Comparison of ENCODE assay signal across 8 mouse cellular contexts in the genomic region with DNA sequence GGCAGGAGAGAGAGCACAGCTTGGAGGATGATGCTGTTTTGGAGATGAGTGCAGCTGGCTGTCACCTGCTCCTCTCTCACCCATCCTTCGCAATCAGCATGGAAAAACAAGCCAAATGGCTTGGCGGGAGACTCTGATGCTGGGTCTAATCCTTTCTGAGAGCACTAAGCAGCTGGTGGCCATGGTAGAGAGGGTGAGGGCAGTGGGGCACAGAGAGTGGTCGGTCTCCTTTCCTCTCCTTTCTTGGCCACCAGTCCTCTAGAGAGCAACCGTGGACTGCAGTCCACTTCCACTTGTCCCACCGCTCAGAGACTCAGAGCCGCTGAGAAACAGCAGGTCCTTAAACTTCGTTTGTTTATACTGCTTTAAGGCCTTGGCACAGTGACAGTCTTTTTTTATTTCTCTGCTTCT. TPM values are rescaled to one million over a fixed set of nuclear protein-coding genes. Genes with fewer than 3 reads are reported as not detected.
DNase-seq lines count a peak whose midpoint lies in the region; ATAC-seq and TF ChIP-seq lines count a peak whose summit lies in the region.

No protein-coding gene starts in this region.

- no peak for TF ChIP-seq CTCF in gastrocnemius, adult 2 months (IDR thresholded peaks at IDR 0.05)
- no peak for TF ChIP-seq CTCF in forebrain, postnatal 0 days (IDR thresholded peaks at IDR 0.05; ENCODE audit: low read depth)

- DNase-seq in gastrocnemius, adult 2 months, result no peak
- DNase-seq in gastrocnemius, postnatal 36 days, result no peak
- peak; percentile 69 for DNase-seq in brain, adult 2 months (ENCODE audit: low read depth, low spot score)
- DNase-seq in forebrain, postnatal 0 days, result peak; percentile 41
- no peak for DNase-seq in spleen, postnatal 36 days (ENCODE audit: low spot score in 2 of 2)
- no peak for DNase-seq in adrenal gland, postnatal 14 days
- DNase-seq in thymus, postnatal 4 days, result no peak

- H3K27me3 ChIP-seq in forebrain, postnatal 0 days (ENCODE audit: insufficient read depth, low read length), result no peaks in the 10 kb centered on the region
- peaks cover 10% of the 10 kb centered on the region for H3K27me3 ChIP-seq in liver, embryonic 15.5 days

- peaks cover 24% of the 10 kb centered on the region for H3K4me1 ChIP-seq in forebrain, postnatal 0 days (ENCODE audit: insufficient read depth)
- H3K4me1 ChIP-seq in liver, embryonic 15.5 days (replicated peaks), result 0 out of 2 replicates have a peak, but pooled peaks cover 4% of the 10 kb centered on the region

- 5% methylated on average over 7 of the region's 7 CpGs for WGBS in forebrain, postnatal 0 days
- 17% methylated on average over 7 of the region's 7 CpGs for WGBS in liver, embryonic 15.5 days (ENCODE audit: insufficient replicate concordance)

- peak overlapping the region; percentile 45 for H3K4me2 ChIP-seq in forebrain, postnatal 0 days (ENCODE audit: low read depth)
- H3K4me2 ChIP-seq in liver, embryonic 15.5 days, result peak overlapping the region; percentile 44; the same call in 1 of the 2 replicates

- no peaks in the 10 kb centered on the region for H3K36me3 ChIP-seq in forebrain, postnatal 0 days (ENCODE audit: insufficient read depth)
- H3K36me3 ChIP-seq in liver, embryonic 15.5 days (replicated peaks), result no peaks in the 10 kb centered on the region

- peak overlapping the region; percentile 66 for H3K4me3 ChIP-seq in gastrocnemius, adult 2 months
- H3K4me3 ChIP-seq in forebrain, postnatal 0 days (ENCODE audit: low read depth, low read length), result peak overlapping the region; percentile 33; the same call in 1 of the 2 replicates
- H3K4me3 ChIP-seq in liver, embryonic 15.5 days (replicated peaks), result no peak overlapping the region

- H3K27ac ChIP-seq in gastrocnemius, adult 2 months, result no peak overlapping the region; the same call in 1 of the 2 replicates
- peak overlapping the region; percentile 80; the same call in 1 of the 2 replicates for H3K27ac ChIP-seq in forebrain, postnatal 0 days (ENCODE audit: low read depth, low read length)
- no peak overlapping the region for H3K27ac ChIP-seq in liver, embryonic 15.5 days (replicated peaks)

- no peak overlapping the region for H3K9ac ChIP-seq in forebrain, postnatal 0 days
- H3K9ac ChIP-seq in liver, embryonic 15.5 days, result no peak overlapping the region

- ATAC-seq in forebrain, postnatal 0 days, result peak; percentile 36
- no peak for ATAC-seq in liver, embryonic 15.5 days (ENCODE audit: insufficient read depth)

- H3K9me3 ChIP-seq in forebrain, postnatal 0 days (ENCODE audit: low read length), result no peaks in the 10 kb centered on the region
- H3K9me3 ChIP-seq in liver, embryonic 15.5 days (replicated peaks), result no peaks in the 10 kb centered on the region

- intact Hi-C loops in gastrocnemius, adult 2 months (cut with DNase I), result no loop called here
- intact Hi-C loops in gastrocnemius, postnatal 36 days (cut with DNase I), result no loop called here

RNA-seq across cellular contexts. Expression of gene Pde1b, which starts 10.8 kb away (rescaled TPM):
- under 1 TPM; 0.42 to 0.51 TPM for total RNA-seq in gastrocnemius, adult 2 months (2021)
- under 1 TPM; 0.26 to 0.44 TPM for total RNA-seq in gastrocnemius, postnatal 36 days (2021)
- 78.8 and 79.0 TPM in 2 replicates for total RNA-seq in forebrain, postnatal 0 days (2014; rRNA removed)
- 43.4 and 54.1 TPM in 2 replicates for polyA plus RNA-seq in forebrain, postnatal 0 days (2015; fragmentation: Nextera tagmentation; extraction: Ambion mirVana)
- 0.25 and 0.29 TPM in 2 replicates for polyA plus RNA-seq in liver, embryonic 15.5 days (2015; fragmentation: Nextera tagmentation; extraction: Ambion mirVana)
- total RNA-seq in adrenal gland, postnatal 14 days (2021), result 5.2 and 8.1 TPM in 2 replicates

RNA-seq across cellular contexts. Expression of gene Ppp1r1a, which starts 24.2 kb away (rescaled TPM):
- 100 to 1,000 TPM in 1 of 2 experiments, 10 to 100 TPM in 1; 67.6 to 107 TPM for total RNA-seq in gastrocnemius, adult 2 months (2021)
- total RNA-seq in gastrocnemius, postnatal 36 days (2021), result 100 to 1,000 TPM in 1 of 2 experiments, 10 to 100 TPM in 1; 64.6 to 121 TPM
- total RNA-seq in forebrain, postnatal 0 days (2014; rRNA removed), result 109 and 128 TPM in 2 replicates
- polyA plus RNA-seq in forebrain, postnatal 0 days (2015; fragmentation: Nextera tagmentation; extraction: Ambion mirVana), result 206 and 236 TPM in 2 replicates
- polyA plus RNA-seq in liver, embryonic 15.5 days (2015; fragmentation: Nextera tagmentation; extraction: Ambion mirVana), result 0.30 and 0.66 TPM in 2 replicates
- total RNA-seq in adrenal gland, postnatal 14 days (2021), result 18.7 and 19.3 TPM in 2 replicates

RNA-seq across cellular contexts. Expression of gene Glycam1, which starts 51.3 kb away (rescaled TPM):
- total RNA-seq in gastrocnemius, adult 2 months (2021), result not detected
- not detected for total RNA-seq in gastrocnemius, postnatal 36 days (2021)
- total RNA-seq in forebrain, postnatal 0 days (2014; rRNA removed), result not detected in 2 replicates
- 0.24 TPM in 1 of 2 replicates, not detected in the other for polyA plus RNA-seq in forebrain, postnatal 0 days (2015; fragmentation: Nextera tagmentation; extraction: Ambion mirVana)
- not detected in 2 replicates for polyA plus RNA-seq in liver, embryonic 15.5 days (2015; fragmentation: Nextera tagmentation; extraction: Ambion mirVana)
- total RNA-seq in adrenal gland, postnatal 14 days (2021), result 208 TPM in 1 of 2 replicates, not detected in the other

Comparison
In these comparisons a context has a peak if more than half of its experiments do, and no peak if none do; other contexts are left out.
1. DNase-seq: peak in brain, adult 2 months (single experiment) and forebrain, postnatal 0 days (single experiment); none in gastrocnemius, adult 2 months (single experiment), gastrocnemius, postnatal 36 days (0 of 2), spleen, postnatal 36 days (0 of 2), adrenal gland, postnatal 14 days (single experiment) and thymus, postnatal 4 days (single experiment).